Mouse (Mus musculus) heart, embryonic 11.5 days (tissue): Measurements from ENCODE around the gene Ngef. TPM values are rescaled to one million over a fixed set of nuclear protein-coding genes. Genes with fewer than 3 reads are reported as not detected.

ENCODE experiments used
- ATAC-seq: fragments of 200-750 bp; cut with Nextera tagmentation; replicated peaks from 2 replicates; pipeline ENCODE4 v1.8.0; 2017; ENCODE audit warnings: moderate library complexity; ENCODE audit not compliant: insufficient number of reproducible peaks, low FRiP score, low TSS enrichment
- H3K27ac ChIP-seq: fragments of 300-500 bp; sonication (generic); 2 replicates; pipeline ENCODE4 v1.5.1; 2014; ENCODE audit warnings: mild to moderate bottlenecking, low read depth, low read length
- H3K27me3 ChIP-seq: fragments of 300-500 bp; sonication (generic); 2 replicates; pipeline ENCODE4 v1.6.1; 2014; ENCODE audit warnings: mild to moderate bottlenecking, low read length, mixed read lengths; ENCODE audit not compliant: control insufficient read depth, insufficient read depth
- H3K36me3 ChIP-seq: fragments of 300-500 bp; sonication (generic); 2 replicates; pipeline ENCODE4 v1.6.1; 2014; ENCODE audit warnings: mild to moderate bottlenecking, low read length, moderate library complexity, mixed read lengths; ENCODE audit not compliant: control insufficient read depth, insufficient read depth
- H3K4me1 ChIP-seq: fragments of 300-500 bp; sonication (generic); 2 replicates; pipeline ENCODE4 v1.6.1; 2014; ENCODE audit warnings: low read length; ENCODE audit not compliant: control insufficient read depth, insufficient read depth
- H3K4me2 ChIP-seq: fragments of 300-500 bp; sonication (generic); 2 replicates; pipeline ENCODE4 v1.6.1; 2014; ENCODE audit warnings: mild to moderate bottlenecking, moderate library complexity
- H3K4me3 ChIP-seq: fragments of 300-500 bp; sonication (generic); 2 replicates; pipeline ENCODE4 v1.5.1; 2014; ENCODE audit warnings: low read depth, low read length
- H3K9ac ChIP-seq: fragments of 300-500 bp; sonication (generic); 2 replicates; pipeline ENCODE4 v1.6.1; 2014; ENCODE audit warnings: mild to moderate bottlenecking, low read depth, low read length, moderate library complexity
- H3K9me3 ChIP-seq: fragments of 300-500 bp; sonication (generic); replicated peaks from 2 replicates; pipeline ENCODE4 v1.6.1; 2016; ENCODE audit warnings: low read length; ENCODE audit not compliant: control insufficient read depth
- WGBS: fragments of 180-500 bp; shearing (Covaris S2); extraction: QIAGEN DNeasy Blood & Tissue Kit; methylation state at CpG from one replicate; pipeline ENCODE4 v1.1.7; 2014; ENCODE audit not compliant: insufficient replicate concordance; 5-methylcytosine and 5-hydroxymethylcytosine counted together
- polyA plus RNA-seq: library from polyadenylated mRNA; unstranded; fragments of >200 nt; fragmentation: Nextera tagmentation; extraction: Ambion mirVana; gene quantifications from 2 replicates; pipeline ENCODE4 v1.2.1, GENCODE M21; 2014

Gene Ngef
- polyA plus RNA-seq, 1 experiment from 2014 or later: 0.84 TPM

- no peak for ATAC-seq
- H3K9me3 ChIP-seq: no peaks in the 10 kb centered on the region
- H3K4me1 ChIP-seq: no peaks in the 10 kb centered on the region; the same call in 1 of the 2 replicates
- H3K9ac ChIP-seq: no peak overlapping the region
- H3K27ac ChIP-seq: no peak overlapping the region
- H3K4me2 ChIP-seq: no peak overlapping the region
- H3K27me3 ChIP-seq: no peaks in the 10 kb centered on the region
- no peak overlapping the region for H3K4me3 ChIP-seq
- no peaks in the 10 kb centered on the region for H3K36me3 ChIP-seq
- 82% methylated on average over 6 of the region's 6 CpGs for WGBS
Measured at GRCm38 (mm10) chr1:87578965-87579364, 5.3 kb upstream of the Ngef start.

GRCm38 (mm10) chr1:87574785-87575184, 1.1 kb upstream of the Ngef start:
- Histone ChIP-seq H3K9ac (no peak overlapping the region), H3K4me1 (no peaks in the 10 kb centered on the region), H3K36me3 (no peaks in the 10 kb centered on the region), H3K4me2 (no peak overlapping the region), H3K4me3 (no peak overlapping the region), H3K27me3 (no peaks in the 10 kb centered on the region), H3K9me3 (no peaks in the 10 kb centered on the region), H3K27ac (no peak overlapping the region)
- no peak for ATAC-seq
- WGBS: 82% methylated on average over 7 of the region's 7 CpGs

GRCm38 (mm10) chr1:87574353-87574752, 683 bp upstream of the Ngef start:
- H3K4me1 ChIP-seq: no peaks in the 10 kb centered on the region

GRCm38 (mm10) chr1:87573261-87573660, 409 bp downstream of the Ngef start:
- ATAC-seq: no peak
- 66% methylated on average over 5 of the region's 5 CpGs for WGBS
- Histone ChIP-seq H3K9me3 (no peaks in the 10 kb centered on the region), H3K27me3 (no peaks in the 10 kb centered on the region), H3K4me1 (no peaks in the 10 kb centered on the region), H3K9ac (no peak overlapping the region), H3K4me2 (no peak overlapping the region), H3K36me3 (no peaks in the 10 kb centered on the region), H3K27ac (no peak overlapping the region), H3K4me3 (no peak overlapping the region)

More at GRCm38 (mm10) chr1:87574353-87574752, 683 bp upstream of the Ngef start:
- Histone ChIP-seq H3K4me2 (no peak overlapping the region), H3K4me3 (no peak overlapping the region), H3K27ac (no peak overlapping the region), H3K9me3 (no peaks in the 10 kb centered on the region), H3K9ac (no peak overlapping the region), H3K27me3 (no peaks in the 10 kb centered on the region), H3K36me3 (no peaks in the 10 kb centered on the region)
- WGBS: 68% methylated on average over 6 of the region's 6 CpGs
- ATAC-seq: no peak

- Histone ChIP-seq H3K4me2 (no peak overlapping the region), H3K27me3 (no peaks in the 10 kb centered on the region)
Measured at GRCm38 (mm10) chr1:87568398-87568797, 5.3 kb downstream of the Ngef start.

GRCm38 (mm10) chr1:87565760-87566159, 7.9 kb downstream of the Ngef start:
- no peak overlapping the region for H3K27ac ChIP-seq
- H3K4me3 ChIP-seq: no peak overlapping the region
- ATAC-seq: no peak
- H3K9me3 ChIP-seq: no peaks in the 10 kb centered on the region
- no peaks in the 10 kb centered on the region for H3K36me3 ChIP-seq
- H3K27me3 ChIP-seq: no peaks in the 10 kb centered on the region
- 70% methylated on average over 6 of the region's 8 CpGs for WGBS
- H3K4me1 ChIP-seq: no peaks in the 10 kb centered on the region
- H3K4me2 ChIP-seq: no peak overlapping the region
- no peak overlapping the region for H3K9ac ChIP-seq

More at GRCm38 (mm10) chr1:87568398-87568797, 5.3 kb downstream of the Ngef start:
- H3K9ac ChIP-seq: no peak overlapping the region
- H3K9me3 ChIP-seq: no peaks in the 10 kb centered on the region
- H3K36me3 ChIP-seq: no peaks in the 10 kb centered on the region
- no peak overlapping the region for H3K27ac ChIP-seq
- no peak overlapping the region for H3K4me3 ChIP-seq
- 37% methylated on average over 6 of the region's 6 CpGs for WGBS
- no peaks in the 10 kb centered on the region for H3K4me1 ChIP-seq
- no peak for ATAC-seq

GRCm38 (mm10) chr1:87562967-87563366, 10.7 kb downstream of the Ngef start:
- H3K4me2 ChIP-seq: no peak overlapping the region
- no peak overlapping the region for H3K4me3 ChIP-seq
- WGBS: 69% methylated on average over 3 of the region's 3 CpGs
- H3K9ac ChIP-seq: no peak overlapping the region
- no peaks in the 10 kb centered on the region for H3K27me3 ChIP-seq
- no peaks in the 10 kb centered on the region for H3K36me3 ChIP-seq
- no peak overlapping the region for H3K27ac ChIP-seq
- no peaks in the 10 kb centered on the region for H3K9me3 ChIP-seq
- ATAC-seq: no peak
- no peaks in the 10 kb centered on the region for H3K4me1 ChIP-seq

GRCm38 (mm10) chr1:87553586-87553985, 20.1 kb downstream of the Ngef start:
- 68% methylated on average over 1 of the region's 1 CpGs for WGBS
- H3K27ac ChIP-seq: no peak overlapping the region
- no peak for ATAC-seq
- no peaks in the 10 kb centered on the region for H3K27me3 ChIP-seq
- H3K9ac ChIP-seq: no peak overlapping the region
- H3K4me1 ChIP-seq: no peaks in the 10 kb centered on the region
- no peaks in the 10 kb centered on the region for H3K9me3 ChIP-seq
- no peak overlapping the region for H3K4me3 ChIP-seq
- H3K4me2 ChIP-seq: no peak overlapping the region
- no peaks in the 10 kb centered on the region for H3K36me3 ChIP-seq

- no peaks in the 10 kb centered on the region for H3K27me3 ChIP-seq
- H3K27ac ChIP-seq: no peak overlapping the region
- no peak overlapping the region for H3K4me2 ChIP-seq
- no peaks in the 10 kb centered on the region for H3K4me1 ChIP-seq
- no peaks in the 10 kb centered on the region for H3K9me3 ChIP-seq
- 77% methylated on average over 3 of the region's 3 CpGs for WGBS
- no peaks in the 10 kb centered on the region for H3K36me3 ChIP-seq
- ATAC-seq: no peak
- no peak overlapping the region for H3K4me3 ChIP-seq
- no peak overlapping the region for H3K9ac ChIP-seq
Measured at GRCm38 (mm10) chr1:87551008-87551407, 22.7 kb downstream of the Ngef start.
